Mouse (Mus musculus): ENCODE results near the gene Golm1. TPM values are rescaled to one million over a fixed set of nuclear protein-coding genes. Genes with fewer than 3 reads are reported as not detected.

Gene Golm1
- polyA plus RNA-seq, 1 experiment, result 4.4 TPM

- H3K4me1 ChIP-seq (replicated peaks; ENCODE audit: control insufficient read depth, insufficient read depth, low read length), result no peaks in the 10 kb centered on the region
- no peaks in the 10 kb centered on the region for H3K27me3 ChIP-seq (ENCODE audit: control insufficient read depth, insufficient read depth, low read length)
- no peak for DNase-seq
- H3K36me3 ChIP-seq (ENCODE audit: control insufficient read depth, insufficient read depth, low read length), result peaks cover 22% of the 10 kb centered on the region
- H3K4me3 ChIP-seq (ENCODE audit: control insufficient read depth, insufficient read depth, low read length), result no peak overlapping the region
- no peak for TF ChIP-seq POLR2A (IDR thresholded peaks at IDR 0.05; ENCODE audit: control insufficient read depth, extremely low read depth, insufficient read depth, low read length, poor library complexity)
- TF ChIP-seq CTCF (IDR thresholded peaks at IDR 0.05; ENCODE audit: borderline replicate concordance, control insufficient read depth, extremely low read depth, insufficient read depth, low read length, poor library complexity), result no peak
- no peak overlapping the region for H3K27ac ChIP-seq (ENCODE audit: control insufficient read depth, insufficient read depth, low read length)
- WGBS, result 95% methylated on average over 4 of the region's 4 CpGs
Measured at GRCm38 (mm10) chr13:59613868-59614267, 61.7 kb downstream of the Golm1 start.

GRCm38 (mm10) chr13:59610437-59610836, 65.2 kb downstream of the Golm1 start:
- 97% methylated on average over 2 of the region's 2 CpGs for WGBS
- H3K27ac ChIP-seq (ENCODE audit: control insufficient read depth, insufficient read depth, low read length), result no peak overlapping the region
- H3K36me3 ChIP-seq (ENCODE audit: control insufficient read depth, insufficient read depth, low read length), result peaks cover 19% of the 10 kb centered on the region
- no peaks in the 10 kb centered on the region for H3K27me3 ChIP-seq (ENCODE audit: control insufficient read depth, insufficient read depth, low read length)
- TF ChIP-seq POLR2A (IDR thresholded peaks at IDR 0.05; ENCODE audit: control insufficient read depth, extremely low read depth, insufficient read depth, low read length, poor library complexity) (no peak), CTCF (IDR thresholded peaks at IDR 0.05; ENCODE audit: borderline replicate concordance, control insufficient read depth, extremely low read depth, insufficient read depth, low read length, poor library complexity) (no peak)
- H3K4me1 ChIP-seq (replicated peaks; ENCODE audit: control insufficient read depth, insufficient read depth, low read length), result no peaks in the 10 kb centered on the region
- DNase-seq, result no peak
- H3K4me3 ChIP-seq (ENCODE audit: control insufficient read depth, insufficient read depth, low read length), result no peak overlapping the region

GRCm38 (mm10) chr13:59609885-59610284, 65.7 kb downstream of the Golm1 start:
- H3K27me3 ChIP-seq (ENCODE audit: control insufficient read depth, insufficient read depth, low read length), result no peaks in the 10 kb centered on the region
- H3K36me3 ChIP-seq (ENCODE audit: control insufficient read depth, insufficient read depth, low read length), result peaks cover 19% of the 10 kb centered on the region
- no peak for TF ChIP-seq POLR2A (IDR thresholded peaks at IDR 0.05; ENCODE audit: control insufficient read depth, extremely low read depth, insufficient read depth, low read length, poor library complexity)
- TF ChIP-seq CTCF (IDR thresholded peaks at IDR 0.05; ENCODE audit: borderline replicate concordance, control insufficient read depth, extremely low read depth, insufficient read depth, low read length, poor library complexity), result no peak
- H3K4me3 ChIP-seq (ENCODE audit: control insufficient read depth, insufficient read depth, low read length), result no peak overlapping the region
- H3K27ac ChIP-seq (ENCODE audit: control insufficient read depth, insufficient read depth, low read length), result no peak overlapping the region
- DNase-seq, result no peak
- over 99% methylated on average over 4 of the region's 4 CpGs for WGBS
- no peaks in the 10 kb centered on the region for H3K4me1 ChIP-seq (replicated peaks; ENCODE audit: control insufficient read depth, insufficient read depth, low read length)

- Histone ChIP-seq H3K27ac (ENCODE audit: control insufficient read depth, insufficient read depth, low read length) (no peak overlapping the region), H3K4me1 (replicated peaks; ENCODE audit: control insufficient read depth, insufficient read depth, low read length) (no peaks in the 10 kb centered on the region), H3K4me3 (ENCODE audit: control insufficient read depth, insufficient read depth, low read length) (no peak overlapping the region), H3K27me3 (ENCODE audit: control insufficient read depth, insufficient read depth, low read length) (no peaks in the 10 kb centered on the region), H3K36me3 (ENCODE audit: control insufficient read depth, insufficient read depth, low read length) (peaks cover 41% of the 10 kb centered on the region)
- DNase-seq, result no peak
- no peak for TF ChIP-seq POLR2A (IDR thresholded peaks at IDR 0.05; ENCODE audit: control insufficient read depth, extremely low read depth, insufficient read depth, low read length, poor library complexity)
- no peak for TF ChIP-seq CTCF (IDR thresholded peaks at IDR 0.05; ENCODE audit: borderline replicate concordance, control insufficient read depth, extremely low read depth, insufficient read depth, low read length, poor library complexity)
- 89% methylated on average over 10 of the region's 10 CpGs for WGBS
Measured at GRCm38 (mm10) chr13:59605221-59605922, 70.2 kb downstream of the Golm1 start.

GRCm38 (mm10) chr13:59604511-59604910, 71.1 kb downstream of the Golm1 start:
- peaks cover 45% of the 10 kb centered on the region for H3K36me3 ChIP-seq (ENCODE audit: control insufficient read depth, insufficient read depth, low read length)
- TF ChIP-seq POLR2A (IDR thresholded peaks at IDR 0.05; ENCODE audit: control insufficient read depth, extremely low read depth, insufficient read depth, low read length, poor library complexity) (no peak), CTCF (IDR thresholded peaks at IDR 0.05; ENCODE audit: borderline replicate concordance, control insufficient read depth, extremely low read depth, insufficient read depth, low read length, poor library complexity) (no peak)
- WGBS, result 100% methylated on average over 1 of the region's 1 CpGs

GRCm38 (mm10) chr13:59603096-59603495, 72.5 kb downstream of the Golm1 start:
- Histone ChIP-seq H3K4me1 (replicated peaks; ENCODE audit: control insufficient read depth, insufficient read depth, low read length) (no peaks in the 10 kb centered on the region), H3K27ac (ENCODE audit: control insufficient read depth, insufficient read depth, low read length) (no peak overlapping the region), H3K4me3 (ENCODE audit: control insufficient read depth, insufficient read depth, low read length) (no peak overlapping the region), H3K27me3 (ENCODE audit: control insufficient read depth, insufficient read depth, low read length) (no peaks in the 10 kb centered on the region), H3K36me3 (ENCODE audit: control insufficient read depth, insufficient read depth, low read length) (peaks cover 36% of the 10 kb centered on the region)
- TF ChIP-seq CTCF (IDR thresholded peaks at IDR 0.05; ENCODE audit: borderline replicate concordance, control insufficient read depth, extremely low read depth, insufficient read depth, low read length, poor library complexity) (no peak), POLR2A (IDR thresholded peaks at IDR 0.05; ENCODE audit: control insufficient read depth, extremely low read depth, insufficient read depth, low read length, poor library complexity) (no peak)
- WGBS, result 97% methylated on average over 5 of the region's 5 CpGs
- no peak for DNase-seq

More at GRCm38 (mm10) chr13:59604511-59604910, 71.1 kb downstream of the Golm1 start:
- H3K4me1 ChIP-seq (replicated peaks; ENCODE audit: control insufficient read depth, insufficient read depth, low read length), result no peaks in the 10 kb centered on the region
- H3K27ac ChIP-seq (ENCODE audit: control insufficient read depth, insufficient read depth, low read length), result no peak overlapping the region
- no peak overlapping the region for H3K4me3 ChIP-seq (ENCODE audit: control insufficient read depth, insufficient read depth, low read length)
- no peak for DNase-seq
- H3K27me3 ChIP-seq (ENCODE audit: control insufficient read depth, insufficient read depth, low read length), result no peaks in the 10 kb centered on the region

All from thymus, adult 2 months (tissue).